Mouse (Mus musculus) cerebellum, adult (tissue): ENCODE measurements at regions not wholly inside any gene's neighbourhood (a gene's known extent, or its start where the extent isn't known, plus 50 kb on each side); places are given as distances from the start of the nearest gene placed in this dataset.
A peak's percentile ranks its signal among the peaks of the same experiment; 100 is the strongest.

Experiments used
- ATAC-seq: cut with Nextera tagmentation; 2 replicates; pipeline ENCODE4 v1.9.2; 2017; ENCODE audit warnings: mild to moderate bottlenecking, moderate library complexity, mixed read lengths; ENCODE audit not compliant: insufficient number of reproducible peaks, low FRiP score, low TSS enrichment

- no peak for ATAC-seq
These were observed 57.1 kb downstream of the Inhbb start for GRCm38 (mm10) chr1:119364901-119365300.

- ATAC-seq = no peak
These were observed 64.0 kb downstream of the Inhbb start for GRCm38 (mm10) chr1:119358096-119358495.

- no peak for ATAC-seq
These were observed 65.1 kb downstream of the Inhbb start for GRCm38 (mm10) chr1:119356916-119357315.

- ATAC-seq = no peak
These were observed 66.6 kb downstream of the Inhbb start for GRCm38 (mm10) chr1:119355456-119355855.

- no peak for ATAC-seq
These were observed 70.5 kb downstream of the Inhbb start for GRCm38 (mm10) chr1:119351567-119351966.

GRCm38 (mm10) chr1:119350846-119351245, 71.2 kb downstream of the Inhbb start:
- ATAC-seq = no peak

- ATAC-seq = no peak
These were observed 71.8 kb downstream of the Inhbb start for GRCm38 (mm10) chr1:119350296-119350695.

GRCm38 (mm10) chr1:119348456-119349208, 73.4 kb downstream of the Inhbb start:
- ATAC-seq = no peak

- no peak for ATAC-seq
These were observed 74.3 kb downstream of the Inhbb start for GRCm38 (mm10) chr1:119347749-119348148.

GRCm38 (mm10) chr1:119346634-119347155, 75.4 kb downstream of the Inhbb start:
- ATAC-seq = no peak

- ATAC-seq = no peak
These were observed 76.8 kb downstream of the Inhbb start for GRCm38 (mm10) chr1:119345115-119345791.

GRCm38 (mm10) chr1:119344046-119344445, 78.0 kb downstream of the Inhbb start:
- ATAC-seq = no peak

GRCm38 (mm10) chr1:119335171-119335570, 86.9 kb downstream of the Inhbb start:
- ATAC-seq = no peak

- ATAC-seq = no peak
These were observed 91.2 kb downstream of the Inhbb start for GRCm38 (mm10) chr1:119330751-119331326.

GRCm38 (mm10) chr1:119329693-119330434, 92.2 kb downstream of the Inhbb start:
- ATAC-seq = no peak

GRCm38 (mm10) chr1:119328921-119329692, 92.9 kb downstream of the Inhbb start:
- peak; percentile 45; the same call in 1 of the 2 replicates for ATAC-seq

GRCm38 (mm10) chr1:119324551-119324950, 97.5 kb downstream of the Inhbb start:
- ATAC-seq = no peak

GRCm38 (mm10) chr1:119322279-119322995, 99.6 kb downstream of the Inhbb start:
- no peak for ATAC-seq

- no peak for ATAC-seq
These were observed 100.2 kb downstream of the Inhbb start for GRCm38 (mm10) chr1:119321799-119322198.
